Mouse (Mus musculus) cerebellum, adult 2 months (tissue): ENCODE measurements at regions not wholly inside any gene's neighbourhood (a gene's known extent, or its start where the extent isn't known, plus 50 kb on each side); places are given as distances from the start of the nearest gene placed in this dataset.

Source experiments
- CTCF ChIP-seq: fragments of 200-500 bp; IDR thresholded peaks from 2 replicates; pipeline ENCODE4 v1.5.1; 2011; ENCODE audit warnings: low read depth, mild to moderate bottlenecking, control low read depth, low read length, moderate library complexity, borderline replicate concordance; ENCODE audit not compliant: insufficient read depth
- POLR2A ChIP-seq: fragments of 200-500 bp; IDR thresholded peaks from 2 replicates; pipeline ENCODE4 v1.6.1; 2011; ENCODE audit warnings: low read length, control low read depth, borderline replicate concordance; ENCODE audit not compliant: insufficient read depth

- no peak for TF ChIP-seq POLR2A
- TF ChIP-seq CTCF, result no peak
Observed at GRCm38 (mm10) chr15:70507046-70507818, 3327.1 kb upstream of the Gm6569 start.
